Mouse (Mus musculus) embryo, embryonic 9.5 days (tissue): Measurements from ENCODE around the gene Vamp5.
A peak's percentile ranks its signal among the peaks of the same experiment; 100 is the strongest.

Experiments used
- DNase-seq: peaks from one replicate; pipeline ENCODE4 v3.0.0-alpha.2; 2017; ENCODE audit errors: extremely low spot score

The Vamp5 gene

DNA sequence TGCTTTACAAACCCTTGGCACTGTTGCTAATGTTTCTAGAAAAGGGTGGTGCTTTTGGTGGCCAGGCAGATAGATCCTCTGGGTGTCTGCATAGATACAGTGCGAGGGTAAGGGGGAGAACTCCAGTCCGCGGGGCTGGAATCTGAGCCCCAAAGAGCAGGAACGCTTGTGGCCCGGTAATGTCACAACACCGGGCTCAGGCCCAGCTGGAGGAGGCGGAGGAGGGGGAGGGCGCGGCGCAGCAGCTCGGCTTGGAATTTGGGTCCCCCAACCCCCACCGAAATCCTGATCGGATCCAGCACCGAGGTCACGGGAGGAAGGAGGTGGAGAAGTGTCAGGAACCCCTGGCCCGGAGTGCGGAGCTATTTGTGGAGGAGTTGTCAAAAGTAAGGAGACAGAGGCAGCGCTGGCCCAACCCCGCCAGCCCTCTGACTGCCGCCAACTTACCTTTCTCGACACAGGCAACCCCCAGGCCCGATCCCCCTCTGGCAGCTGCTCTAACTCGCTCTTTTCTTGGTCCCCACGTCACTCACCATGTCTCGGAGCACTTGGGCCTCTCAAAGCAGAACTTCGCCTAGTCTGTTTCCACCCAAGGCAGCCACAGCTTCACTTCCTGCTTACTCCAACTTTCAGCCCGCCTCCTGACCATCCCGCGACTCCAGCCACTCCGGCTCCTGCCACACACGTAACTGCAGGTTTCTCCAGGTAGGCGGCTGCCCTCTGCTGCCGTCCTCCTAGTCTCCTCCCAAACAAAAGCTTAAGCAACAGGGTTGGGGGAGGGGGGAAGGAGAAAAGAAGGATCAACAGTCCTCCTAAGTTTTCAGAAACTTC lies 9.9 kb upstream of the Vamp5 start, which contains the start of gene Vamp8:
Gene Vamp8, minus strand, starts transcription at position 763 of the 831 bp plus-strand sequence.
- DNase-seq: peak; percentile 72

- DNase-seq: no peak
Observed at GRCm38 (mm10) chr6:72389471-72389940, 9.2 kb upstream of the Vamp5 start.

- DNase-seq: no peak
Observed at GRCm38 (mm10) chr6:72388791-72389329, 8.6 kb upstream of the Vamp5 start.

DNA sequence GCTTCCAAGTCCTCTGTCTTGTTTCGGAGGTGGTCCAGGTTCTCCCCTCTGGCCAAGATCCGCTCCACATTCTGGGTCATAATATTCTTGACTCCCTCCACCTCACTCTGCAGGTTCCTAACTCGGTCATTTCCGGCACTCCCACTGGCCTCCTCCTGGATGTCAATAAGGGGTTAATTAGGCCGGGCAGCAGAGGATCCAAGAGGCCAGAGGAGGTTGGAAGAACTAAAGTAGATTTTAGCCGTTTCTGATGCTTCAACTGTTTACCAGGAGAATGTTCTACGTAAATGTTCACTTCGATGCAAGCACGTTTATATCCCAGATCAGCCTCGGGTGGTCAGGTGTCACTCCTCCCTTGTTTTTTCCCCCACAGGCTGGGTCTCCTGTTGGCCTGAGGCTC lies 8.0 kb upstream of the Vamp5 start:
- DNase-seq: no peak

- DNase-seq: no peak
Observed at GRCm38 (mm10) chr6:72387816-72388215, 7.5 kb upstream of the Vamp5 start.

DNA sequence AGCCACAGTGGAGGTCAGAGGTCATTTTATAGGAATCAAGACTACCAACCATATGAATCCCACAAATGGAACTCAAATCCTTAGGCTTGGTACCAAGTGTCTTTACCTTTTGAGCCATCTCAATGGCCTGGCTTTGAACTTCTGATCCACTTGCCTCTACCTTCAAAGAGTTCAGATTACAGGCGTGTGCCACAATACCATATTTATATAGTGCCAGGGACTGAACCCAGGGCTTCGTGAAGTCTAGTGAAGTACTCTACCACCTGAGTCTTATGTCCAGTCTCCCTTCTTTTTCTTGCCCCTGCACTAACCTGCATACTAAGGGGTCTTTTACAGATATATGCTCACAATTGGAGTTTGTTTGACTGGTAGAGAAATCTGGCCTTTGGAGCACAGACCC lies 6.3 kb upstream of the Vamp5 start:
- DNase-seq: no peak

- DNase-seq: no peak
Observed at GRCm38 (mm10) chr6:72385258-72385657, 5.0 kb upstream of the Vamp5 start.

- DNase-seq: no peak
Observed at GRCm38 (mm10) chr6:72383952-72384351, 3.7 kb upstream of the Vamp5 start.

- no peak for DNase-seq
Observed at GRCm38 (mm10) chr6:72383142-72383820, 3.0 kb upstream of the Vamp5 start.

GRCm38 (mm10) chr6:72382494-72382893 lies 2.2 kb upstream of the Vamp5 start:
- no peak for DNase-seq

GRCm38 (mm10) chr6:72379377-72380130 lies 714 bp downstream of the Vamp5 start:
- DNase-seq: no peak

- no peak for DNase-seq
Observed at GRCm38 (mm10) chr6:72378510-72379234, 1.6 kb downstream of the Vamp5 start.

- DNase-seq: no peak
Observed at GRCm38 (mm10) chr6:72374820-72375563, 5.3 kb downstream of the Vamp5 start.

GRCm38 (mm10) chr6:72374206-72374605 lies 6.1 kb downstream of the Vamp5 start:
- DNase-seq: no peak

GRCm38 (mm10) chr6:72373184-72373583 lies 7.1 kb downstream of the Vamp5 start:
- no peak for DNase-seq

DNA sequence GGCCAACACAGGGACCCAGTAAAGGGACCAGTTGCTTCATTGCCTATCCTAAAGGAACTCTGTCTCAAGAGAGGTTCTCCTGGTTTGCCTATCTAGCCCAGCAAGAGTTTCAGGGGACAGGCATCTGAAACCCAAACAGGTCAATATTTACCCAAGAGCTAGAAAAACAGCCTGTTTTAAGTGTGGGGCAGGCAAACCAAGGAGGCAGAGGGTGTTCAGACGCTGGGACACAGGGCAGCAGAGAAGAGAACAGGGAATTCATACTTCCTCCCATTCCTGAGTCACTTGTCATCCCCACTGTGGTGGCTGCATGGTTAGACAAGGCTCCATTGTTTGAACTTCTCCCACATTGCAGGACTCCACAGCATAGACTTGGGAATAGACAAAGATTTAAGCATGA lies 8.7 kb downstream of the Vamp5 start:
- no peak for DNase-seq

DNA sequence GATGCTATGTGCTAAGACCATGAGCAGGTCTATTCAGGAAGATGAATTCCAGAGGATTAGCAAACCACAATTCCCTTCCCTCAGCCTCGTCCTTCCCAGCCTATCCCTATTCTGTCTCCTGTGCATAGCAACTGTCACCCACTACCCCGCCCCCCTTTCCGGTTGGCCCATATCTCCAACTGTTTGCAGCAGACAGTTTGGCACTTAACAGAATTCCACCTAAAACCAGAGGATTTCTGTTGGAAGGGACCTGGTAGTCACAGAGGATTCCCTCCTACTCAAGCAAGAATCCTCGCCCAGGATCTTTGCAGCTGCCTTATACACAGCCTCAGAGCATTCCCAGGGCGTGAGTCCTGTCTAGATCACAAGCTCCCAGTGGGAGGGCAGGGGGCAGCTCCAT lies 9.1 kb downstream of the Vamp5 start:
- no peak for DNase-seq

DNA sequence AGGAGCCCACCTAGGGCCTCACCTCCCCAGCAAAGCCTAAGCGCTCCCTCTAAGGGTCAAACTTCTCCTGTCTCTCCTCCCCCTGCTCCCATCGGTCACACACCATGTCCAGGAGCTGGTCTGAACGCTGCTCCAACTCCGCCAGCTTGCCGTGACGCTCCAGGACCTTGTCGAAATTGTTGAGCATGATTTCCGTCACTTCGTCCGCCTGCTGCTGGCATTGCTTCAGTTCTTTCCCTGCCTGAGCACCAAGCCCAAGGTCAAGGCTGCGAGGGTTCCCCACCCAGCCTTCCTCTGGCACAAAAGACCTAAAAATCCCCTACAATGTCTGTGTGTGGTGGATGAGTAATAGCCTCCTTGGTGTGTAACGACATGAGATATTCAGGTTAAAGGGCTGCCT lies 10.2 kb downstream of the Vamp5 start:
- DNase-seq: no peak

GRCm38 (mm10) chr6:72369557-72369956 lies 10.7 kb downstream of the Vamp5 start:
- no peak for DNase-seq

DNA sequence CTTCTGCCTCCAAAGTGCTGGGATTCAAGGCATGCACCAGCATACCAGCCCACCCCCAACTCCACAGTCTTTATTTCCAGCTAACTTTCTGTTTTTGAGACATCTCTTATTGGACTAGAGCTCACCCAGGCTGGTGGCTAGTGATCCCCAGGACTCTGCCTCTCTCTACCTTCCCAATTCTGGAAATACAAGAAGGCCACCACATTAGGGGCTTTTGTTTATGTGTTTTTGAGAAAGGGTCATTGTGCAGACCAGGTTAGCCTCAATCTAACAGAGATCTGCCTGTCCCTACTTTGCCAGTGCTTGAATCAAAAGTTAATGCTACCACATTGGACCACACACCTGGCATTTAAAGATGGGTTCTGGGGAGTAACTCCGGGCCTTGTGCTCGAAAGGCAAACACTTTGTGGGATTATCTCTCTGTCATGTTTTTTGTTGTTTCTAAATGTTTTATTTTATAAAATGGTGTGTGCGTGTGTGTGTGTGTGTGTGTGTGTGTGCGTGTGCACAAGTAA lies 12.8 kb downstream of the Vamp5 start:
- no peak for DNase-seq
